In the genomic region with DNA sequence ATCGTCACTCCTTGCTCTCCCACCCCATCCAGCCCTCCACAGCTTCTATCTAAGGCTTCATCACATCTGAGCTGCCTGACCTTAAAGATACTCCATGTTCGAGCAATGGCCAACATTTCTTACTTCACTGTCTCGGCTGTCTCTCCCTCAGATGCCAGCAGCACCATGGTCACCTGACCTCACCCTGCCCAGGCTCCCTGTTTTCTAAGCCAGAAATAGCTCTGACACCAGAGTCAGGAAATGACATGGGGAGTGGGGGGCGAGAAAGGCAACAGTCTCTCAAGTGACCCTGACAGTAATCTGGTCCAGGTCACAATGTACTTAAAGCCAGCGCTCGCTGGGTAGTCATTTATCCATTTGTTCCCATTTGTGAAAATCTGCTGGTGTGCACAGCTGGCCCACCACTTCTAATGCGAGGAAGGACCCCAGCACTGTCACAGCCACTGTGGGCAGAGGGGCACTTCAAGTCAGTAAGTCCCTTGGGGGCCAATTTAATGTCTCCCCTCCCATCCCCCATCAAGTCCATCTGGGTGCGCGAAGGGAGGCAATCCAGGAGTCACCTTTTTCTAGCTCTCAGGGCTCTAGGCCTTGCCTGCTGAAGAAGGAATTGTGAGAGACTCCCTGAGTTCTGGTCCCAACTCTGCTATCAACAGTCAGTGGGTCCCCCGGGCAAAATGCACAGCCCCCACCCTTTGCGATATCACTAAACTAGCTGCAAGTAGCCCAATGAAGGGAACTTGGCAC, we compare ENCODE assay signal across 35 mouse cellular contexts. TPM values are rescaled to one million over a fixed set of nuclear protein-coding genes. Genes with fewer than 3 reads are reported as not detected.
DNase-seq lines count a peak whose midpoint lies in the region; ATAC-seq lines count a peak whose summit lies in the region.
"Had no signal": no experiment of that assay in that cellular context is flagged by ENCODE, and none has a peak within 500 bp of the region (broad histone marks: within the 10 kb centered on the region; RNA-seq: fewer than 3 reads in every experiment).

No protein-coding gene starts in this region.

- intact Hi-C loops in left cerebral cortex, postnatal 10 days (cut with DNase I): no loop called here

- no peak overlapping the region for H3K9ac ChIP-seq in heart, embryonic 15.5 days
- no peak overlapping the region for H3K9ac ChIP-seq in forebrain, embryonic 16.5 days (replicated peaks; ENCODE audit: low read depth, low read length)
- H3K9ac ChIP-seq: embryonic facial prominence, embryonic 12.5 days; hindbrain, embryonic 15.5 days; liver, embryonic 15.5 days; midbrain, embryonic 15.5 days; neural tube, embryonic 12.5 days had no signal

- ATAC-seq in heart, embryonic 15.5 days (replicated peaks; ENCODE audit: insufficient number of reproducible peaks, insufficient read depth, low FRiP score, low read depth): peak; percentile 59; the same call in 1 of the 2 replicates
- no peak for ATAC-seq in forebrain, embryonic 16.5 days
- ATAC-seq: midbrain, embryonic 15.5 days; Patski had no signal

- H3K36me3 ChIP-seq in heart, embryonic 15.5 days: peaks cover 11% of the 10 kb centered on the region
- H3K36me3 ChIP-seq in forebrain, embryonic 16.5 days (ENCODE audit: control insufficient read depth, insufficient read depth): peaks cover 11% of the 10 kb centered on the region

- H3K4me2 ChIP-seq in heart, embryonic 15.5 days: no peak overlapping the region
- H3K4me2 ChIP-seq in forebrain, embryonic 16.5 days (ENCODE audit: low read length): no peak overlapping the region
- H3K4me2 ChIP-seq: embryonic facial prominence, embryonic 12.5 days; hindbrain, embryonic 15.5 days; liver, embryonic 15.5 days; midbrain, embryonic 15.5 days; neural tube, embryonic 12.5 days had no signal

- no peaks in the 10 kb centered on the region for H3K9me3 ChIP-seq in heart, embryonic 15.5 days (replicated peaks)
- H3K9me3 ChIP-seq in forebrain, embryonic 16.5 days (ENCODE audit: control insufficient read depth, low read length): no peaks in the 10 kb centered on the region
- H3K9me3 ChIP-seq: embryonic facial prominence, embryonic 12.5 days; G1E; hindbrain, embryonic 15.5 days; limb, embryonic 10.5 days; liver, embryonic 15.5 days; midbrain, embryonic 15.5 days; neural tube, embryonic 12.5 days had no signal

- no peaks in the 10 kb centered on the region for H3K27me3 ChIP-seq in heart, embryonic 15.5 days
- H3K27me3 ChIP-seq in forebrain, embryonic 16.5 days (replicated peaks; ENCODE audit: control insufficient read depth, insufficient read depth, low read length): no peaks in the 10 kb centered on the region
- H3K27me3 ChIP-seq: CH12.LX; embryonic facial prominence, embryonic 12.5 days; hindbrain, embryonic 15.5 days; liver, embryonic 15.5 days; midbrain, embryonic 15.5 days; neural tube, embryonic 12.5 days; Patski had no signal

- peaks cover 20% of the 10 kb centered on the region for H3K4me1 ChIP-seq in heart, embryonic 15.5 days (replicated peaks)
- no peaks in the 10 kb centered on the region for H3K4me1 ChIP-seq in forebrain, embryonic 16.5 days (replicated peaks; ENCODE audit: control insufficient read depth, insufficient read depth, low read length)
- H3K4me1 ChIP-seq: embryonic facial prominence, embryonic 12.5 days; hindbrain, embryonic 15.5 days; liver, embryonic 15.5 days; midbrain, embryonic 15.5 days; neural tube, embryonic 12.5 days had no signal

- no peak overlapping the region for H3K4me3 ChIP-seq in heart, embryonic 15.5 days
- no peak overlapping the region for H3K4me3 ChIP-seq in forebrain, embryonic 16.5 days (replicated peaks; ENCODE audit: low read length)
- H3K4me3 ChIP-seq: embryonic facial prominence, embryonic 12.5 days; hindbrain, embryonic 15.5 days; limb, embryonic 10.5 days; liver, embryonic 15.5 days; midbrain, embryonic 15.5 days; neural tube, embryonic 12.5 days had no signal

- H3K27ac ChIP-seq in heart, embryonic 15.5 days: peak overlapping the region; percentile 77
- H3K27ac ChIP-seq in forebrain, embryonic 16.5 days (ENCODE audit: low read length): no peak overlapping the region
- H3K27ac ChIP-seq: embryonic facial prominence, embryonic 12.5 days; hindbrain, embryonic 15.5 days; kidney, postnatal 0 days; limb, embryonic 10.5 days; liver, embryonic 15.5 days; midbrain, embryonic 15.5 days; neural tube, embryonic 12.5 days had no signal

- peak; percentile 93 for DNase-seq in heart, adult 11 months
- no peak for DNase-seq in heart, adult 8-10 months (ENCODE audit: low spot score)
- peak; percentile 43 for DNase-seq in ovary, adult 18-20 months (ENCODE audit: low spot score)
- DNase-seq in ovary, postnatal 10 days (ENCODE audit: low spot score): no peak
- DNase-seq in urinary bladder, postnatal 14 days (ENCODE audit: low spot score): no peak
- no peak for DNase-seq in left cerebral cortex, postnatal 10 days (ENCODE audit: extremely low spot score in 1 of 2, low spot score in 2 of 2)
- DNase-seq: B cell, adult 2 months; cerebellum, adult 11 months; cerebellum, postnatal 14 days; kidney, adult 2 months; layer of hippocampus, adult 9-11 months; liver; right cerebral cortex, postnatal 4 days; thymus, adult 18-20 months; thymus, postnatal 36 days had no signal

- 52% methylated on average over 11 of the region's 11 CpGs for WGBS in heart, embryonic 15.5 days
- WGBS in forebrain, embryonic 16.5 days: 93% methylated on average over 11 of the region's 11 CpGs

RNA-seq across cellular contexts. Expression of a gene that starts 8.9 kb away (rescaled TPM):
- total RNA-seq in heart, adult 8-10 months (2022): under 1 TPM in 1 of 4 experiments, not detected in 3; 0.23 TPM
- 2.1 and 6.4 TPM in 2 replicates for polyA plus RNA-seq in heart, embryonic 15.5 days (2015; fragmentation: Nextera tagmentation; extraction: Ambion mirVana)
- 0.14 and 0.29 TPM in 2 replicates for polyA plus RNA-seq in forebrain, embryonic 16.5 days (2015; fragmentation: Nextera tagmentation; extraction: Ambion mirVana)
- total RNA-seq in left cerebral cortex, postnatal 10 days (2021): not detected
- total RNA-seq: adrenal gland, adult 18-20 months; adrenal gland, postnatal 4 days; CH12.LX; G1E; gastrocnemius, adult 8-10 months; heart, postnatal 36 days; left cerebral cortex, adult 8-10 months; megakaryocyte progenitor cell, adult 5-6 weeks had no signal
- polyA plus RNA-seq: embryonic facial prominence, embryonic 12.5 days; forebrain, embryonic 11.5 days; G1E; kidney, adult 2 months; kidney, postnatal 0 days; limb, embryonic 10.5 days; liver, embryonic 15.5 days; neural tube, embryonic 12.5 days; stomach, embryonic 16.5 days had no signal

RNA-seq across cellular contexts. Expression of a gene that starts 31.7 kb away (rescaled TPM):
- total RNA-seq in heart, adult 8-10 months (2022): 10 to 100 TPM; 14.4 to 20.0 (median 15.2) TPM
- polyA plus RNA-seq in heart, embryonic 15.5 days (2015; fragmentation: Nextera tagmentation; extraction: Ambion mirVana): 25.3 and 28.0 TPM in 2 replicates
- 48.5 and 51.5 TPM in 2 replicates for polyA plus RNA-seq in forebrain, embryonic 16.5 days (2015; fragmentation: Nextera tagmentation; extraction: Ambion mirVana)
- 10 to 100 TPM; 31.8 to 33.6 TPM for total RNA-seq in left cerebral cortex, postnatal 10 days (2021)

RNA-seq across cellular contexts. Expression of a gene that starts 33.8 kb away (rescaled TPM):
- total RNA-seq in heart, adult 8-10 months (2022): 10 to 100 TPM in 1 of 4 experiments, 1 to 10 TPM in 3; 7.6 to 10.4 (median 8.0) TPM
- polyA plus RNA-seq in heart, embryonic 15.5 days (2015; fragmentation: Nextera tagmentation; extraction: Ambion mirVana): 15.6 and 20.0 TPM in 2 replicates
- polyA plus RNA-seq in forebrain, embryonic 16.5 days (2015; fragmentation: Nextera tagmentation; extraction: Ambion mirVana): 19.7 and 20.9 TPM in 2 replicates
- 10 to 100 TPM; 12.3 to 13.1 TPM for total RNA-seq in left cerebral cortex, postnatal 10 days (2021)

RNA-seq across cellular contexts. Expression of a gene that starts 42.0 kb away (rescaled TPM):
- total RNA-seq in heart, adult 8-10 months (2022): 10 to 100 TPM; 20.4 to 24.3 (median 22.2) TPM
- polyA plus RNA-seq in heart, embryonic 15.5 days (2015; fragmentation: Nextera tagmentation; extraction: Ambion mirVana): 11.1 and 12.8 TPM in 2 replicates
- 17.9 and 21.0 TPM in 2 replicates for polyA plus RNA-seq in forebrain, embryonic 16.5 days (2015; fragmentation: Nextera tagmentation; extraction: Ambion mirVana)
- 10 to 100 TPM; 16.6 to 19.0 TPM for total RNA-seq in left cerebral cortex, postnatal 10 days (2021)

RNA-seq across cellular contexts. Expression of a gene that starts 53.5 kb away (rescaled TPM):
- total RNA-seq in heart, adult 8-10 months (2022): 10 to 100 TPM; 39.5 to 49.6 (median 41.5) TPM
- polyA plus RNA-seq in heart, embryonic 15.5 days (2015; fragmentation: Nextera tagmentation; extraction: Ambion mirVana): 76.8 and 86.0 TPM in 2 replicates
- polyA plus RNA-seq in forebrain, embryonic 16.5 days (2015; fragmentation: Nextera tagmentation; extraction: Ambion mirVana): 127 and 139 TPM in 2 replicates
- total RNA-seq in left cerebral cortex, postnatal 10 days (2021): 10 to 100 TPM; 66.0 to 68.3 TPM

Comparison
In these comparisons a context has a peak if more than half of its experiments do, and no peak if none do; other contexts are left out.
1. DNase-seq: peak in heart, adult 11 months (single experiment) and ovary, adult 18-20 months (single experiment); none in heart, adult 8-10 months (single experiment), ovary, postnatal 10 days (single experiment), urinary bladder, postnatal 14 days (single experiment) and left cerebral cortex, postnatal 10 days (0 of 2).